Mouse (Mus musculus): ENCODE results near the gene Dscaml1. TPM values are rescaled to one million over a fixed set of nuclear protein-coding genes. Genes with fewer than 3 reads are reported as not detected.

The Dscaml1 gene
- polyA plus RNA-seq, 1 experiment from 2014 or later: 16.4 TPM

GRCm38 (mm10) chr9:45793697-45794096, 367.3 kb downstream of the Dscaml1 start:
- 0 out of 2 replicates have a peak overlapping the region, but pooled peaks have one; percentile 7 for H3K9ac ChIP-seq (replicated peaks)
- no peak overlapping the region for H3K4me2 ChIP-seq
- H3K9me3 ChIP-seq (replicated peaks): no peaks in the 10 kb centered on the region
- no peaks in the 10 kb centered on the region for H3K27me3 ChIP-seq (replicated peaks)
- H3K27ac ChIP-seq (replicated peaks): peak overlapping the region; percentile 75
- H3K4me1 ChIP-seq: peaks cover 18% of the 10 kb centered on the region
- 0 out of 2 replicates have a peak, but pooled peaks cover 8% of the 10 kb centered on the region for H3K36me3 ChIP-seq
- H3K4me3 ChIP-seq (replicated peaks): no peak overlapping the region
- peak; percentile 36; the same call in 1 of the 2 replicates for ATAC-seq (ENCODE audit: low FRiP score)
- WGBS: 66% methylated on average over 6 of the region's 6 CpGs

- Histone ChIP-seq H3K4me3 (replicated peaks) (no peak overlapping the region), H3K9me3 (replicated peaks) (no peaks in the 10 kb centered on the region), H3K4me2 (no peak overlapping the region), H3K27ac (replicated peaks) (no peak overlapping the region), H3K27me3 (replicated peaks) (no peaks in the 10 kb centered on the region), H3K9ac (replicated peaks) (no peak overlapping the region), H3K36me3 (peaks cover 5% of the 10 kb centered on the region; the same call in 1 of the 2 replicates), H3K4me1 (peaks cover 22% of the 10 kb centered on the region)
- no peak for ATAC-seq (ENCODE audit: low FRiP score)
- 92% methylated on average over 5 of the region's 5 CpGs for WGBS
Observed at GRCm38 (mm10) chr9:45795722-45796121, 369.3 kb downstream of the Dscaml1 start.

GRCm38 (mm10) chr9:45797271-45797670, 370.8 kb downstream of the Dscaml1 start:
- Histone ChIP-seq H3K4me3 (replicated peaks) (no peak overlapping the region), H3K9me3 (replicated peaks) (no peaks in the 10 kb centered on the region), H3K4me2 (no peak overlapping the region), H3K9ac (replicated peaks) (no peak overlapping the region), H3K27ac (replicated peaks) (no peak overlapping the region), H3K4me1 (peaks cover 22% of the 10 kb centered on the region), H3K36me3 (peaks cover 9% of the 10 kb centered on the region), H3K27me3 (replicated peaks) (no peaks in the 10 kb centered on the region)
- WGBS: 78% methylated on average over 3 of the region's 3 CpGs
- ATAC-seq (ENCODE audit: low FRiP score): no peak

GRCm38 (mm10) chr9:45798467-45799164, 372.2 kb downstream of the Dscaml1 start:
- 18% methylated on average over 13 of the region's 13 CpGs for WGBS

GRCm38 (mm10) chr9:45799402-45799801, 373.0 kb downstream of the Dscaml1 start:
- H3K9ac ChIP-seq (replicated peaks): no peak overlapping the region
- ATAC-seq (ENCODE audit: low FRiP score): no peak
- whole genome bisulfite sequencing: 84% methylated on average over 8 of the region's 8 CpGs

More at GRCm38 (mm10) chr9:45798467-45799164, 372.2 kb downstream of the Dscaml1 start:
- peaks cover 22% of the 10 kb centered on the region for H3K4me1 ChIP-seq
- peak overlapping the region; percentile 62 for H3K27ac ChIP-seq (replicated peaks)
- no peaks in the 10 kb centered on the region for H3K9me3 ChIP-seq (replicated peaks)
- peaks cover 6% of the 10 kb centered on the region for H3K36me3 ChIP-seq
- H3K4me2 ChIP-seq: 0 out of 2 replicates have a peak overlapping the region, but pooled peaks have one; percentile 15
- no peaks in the 10 kb centered on the region for H3K27me3 ChIP-seq (replicated peaks)
- H3K4me3 ChIP-seq (replicated peaks): no peak overlapping the region
- ATAC-seq (ENCODE audit: low FRiP score): peak; percentile 67; the same call in 1 of the 2 replicates
- no peak overlapping the region for H3K9ac ChIP-seq (replicated peaks)

More at GRCm38 (mm10) chr9:45799402-45799801, 373.0 kb downstream of the Dscaml1 start:
- H3K36me3 ChIP-seq: peaks cover 9% of the 10 kb centered on the region
- no peaks in the 10 kb centered on the region for H3K27me3 ChIP-seq (replicated peaks)
- no peak overlapping the region for H3K4me2 ChIP-seq
- H3K4me3 ChIP-seq (replicated peaks): no peak overlapping the region
- H3K4me1 ChIP-seq: peaks cover 15% of the 10 kb centered on the region
- H3K9me3 ChIP-seq (replicated peaks): no peaks in the 10 kb centered on the region
- no peak overlapping the region for H3K27ac ChIP-seq (replicated peaks)

Other genes starting within 250 kb of the Dscaml1 start
- not detected in 2 replicates for gene BC049352, start 244.6 kb upstream of the Dscaml1 start, polyA plus RNA-seq (2015; fragmentation: Nextera tagmentation; extraction: Ambion mirVana)
- 2.7 TPM in 1 of 2 replicates, not detected in the other for gene Tmprss4, start 222.5 kb upstream of the Dscaml1 start, polyA plus RNA-seq (2015; fragmentation: Nextera tagmentation; extraction: Ambion mirVana)
- 0.69 and 2.1 TPM in 2 replicates for gene Il10ra, start 157.5 kb upstream of the Dscaml1 start, polyA plus RNA-seq (2015; fragmentation: Nextera tagmentation; extraction: Ambion mirVana)
- 0.04 and 0.24 TPM in 2 replicates for gene Tmprss13, start 107.5 kb upstream of the Dscaml1 start, polyA plus RNA-seq (2015; fragmentation: Nextera tagmentation; extraction: Ambion mirVana)
- gene Fxyd6, start 56.4 kb upstream of the Dscaml1 start, polyA plus RNA-seq (2015; fragmentation: Nextera tagmentation; extraction: Ambion mirVana): 442 and 531 TPM in 2 replicates
- gene Fxyd2, start 27.0 kb upstream of the Dscaml1 start, polyA plus RNA-seq (2015; fragmentation: Nextera tagmentation; extraction: Ambion mirVana): 9.8 and 13.6 TPM in 2 replicates